Mouse (Mus musculus) lung, embryonic 15.5 days (tissue): ENCODE results near the gene Sgpp2. TPM values are rescaled to one million over a fixed set of nuclear protein-coding genes. Genes with fewer than 3 reads are reported as not detected.

Source experiments
- ATAC-seq: fragments of 200-750 bp; cut with Nextera tagmentation; 2 replicates; pipeline ENCODE4 v1.8.0; 2017; ENCODE audit warnings: moderate number of reproducible peaks, borderline replicate concordance; ENCODE audit not compliant: low FRiP score, low TSS enrichment; ENCODE audit errors: extremely low read depth
- H3K27ac ChIP-seq: fragments of 300-500 bp; sonication (generic); 2 replicates; pipeline ENCODE4 v1.5.1; 2015; ENCODE audit warnings: moderate library complexity, mild to moderate bottlenecking, inconsistent platforms
- H3K27me3 ChIP-seq: fragments of 300-500 bp; sonication (generic); 2 replicates; pipeline ENCODE4 v1.6.1; 2015; ENCODE audit warnings: inconsistent platforms
- H3K36me3 ChIP-seq: fragments of 300-500 bp; sonication (generic); 2 replicates; pipeline ENCODE4 v1.6.1; 2015; ENCODE audit warnings: inconsistent platforms
- H3K4me1 ChIP-seq: fragments of 300-500 bp; sonication (generic); 2 replicates; pipeline ENCODE4 v1.6.1; 2015; ENCODE audit warnings: inconsistent platforms
- H3K4me2 ChIP-seq: fragments of 300-500 bp; sonication (generic); 2 replicates; pipeline ENCODE4 v1.6.1; 2015; ENCODE audit warnings: inconsistent platforms, mild to moderate bottlenecking, moderate library complexity
- H3K4me3 ChIP-seq: fragments of 300-500 bp; sonication (generic); 2 replicates; pipeline ENCODE4 v1.5.1; 2015; ENCODE audit warnings: mild to moderate bottlenecking, inconsistent platforms
- H3K9ac ChIP-seq: fragments of 300-500 bp; sonication (generic); 2 replicates; pipeline ENCODE4 v1.6.1; 2015; ENCODE audit warnings: inconsistent platforms
- H3K9me3 ChIP-seq: fragments of 300-500 bp; sonication (generic); 2 replicates; pipeline ENCODE4 v1.6.1; 2016; ENCODE audit warnings: inconsistent platforms
- WGBS: fragments of 180-500 bp; shearing (Covaris S2); methylation state at CpG from one replicate; pipeline ENCODE4 v1.1.7; 2015; 5-methylcytosine and 5-hydroxymethylcytosine counted together
- polyA plus RNA-seq: library from polyadenylated mRNA; unstranded; fragments of >200 nt; fragmentation: Nextera tagmentation; extraction: Ambion mirVana; gene quantifications from 2 replicates; pipeline ENCODE4 v1.2.1, GENCODE M21; 2015

Sgpp2 gene
- polyA plus RNA-seq, 1 experiment from 2014 or later = 1.1 TPM

DNA sequence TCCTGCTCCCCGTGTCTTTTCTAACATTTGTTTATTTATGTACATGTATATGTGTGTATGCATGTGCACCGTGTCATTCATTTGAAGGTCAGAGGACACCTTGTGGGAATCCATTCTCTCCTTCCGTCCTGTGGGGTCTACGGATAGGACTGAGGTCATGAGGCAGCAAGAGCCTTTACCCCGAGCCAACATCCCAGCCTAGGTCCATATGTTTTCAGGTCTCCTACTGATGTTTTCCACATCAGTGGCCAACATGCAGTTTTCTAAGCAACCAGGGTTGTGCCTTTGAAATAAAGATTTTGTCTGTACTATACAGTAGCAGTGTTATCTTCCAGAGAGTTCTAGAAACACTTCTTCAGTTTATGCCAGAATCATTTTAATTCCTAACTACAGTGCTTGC is 63.7 kb downstream of the Sgpp2 start:
- no peak overlapping the region for H3K4me3 ChIP-seq
- WGBS = 74% methylated on average over 5 of the region's 5 CpGs

DNA sequence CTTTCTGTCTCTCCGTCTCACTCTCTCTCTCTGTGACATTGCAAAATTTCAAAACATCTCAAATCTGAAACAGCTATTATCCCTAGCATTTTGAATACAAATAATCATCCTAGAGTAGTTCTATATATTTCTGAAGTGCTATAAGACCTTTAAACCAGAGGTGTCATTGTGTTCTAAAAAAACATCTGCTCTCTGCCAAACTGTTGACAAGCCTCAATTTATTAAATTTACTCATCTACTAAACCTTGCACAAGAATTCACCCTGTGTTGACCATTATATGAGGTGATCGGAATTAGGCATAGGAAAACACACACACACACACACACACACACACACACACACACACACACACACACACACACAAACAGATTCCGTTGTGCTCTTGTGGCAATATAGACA is 64.9 kb downstream of the Sgpp2 start:
- Histone ChIP-seq H3K27me3 (no peaks in the 10 kb centered on the region), H3K27ac (0 out of 2 replicates have a peak overlapping the region, but pooled peaks have one; percentile 3), H3K4me3 (no peak overlapping the region), H3K4me1 (peaks cover 17% of the 10 kb centered on the region), H3K4me2 (no peak overlapping the region), H3K9me3 (no peaks in the 10 kb centered on the region), H3K36me3 (no peaks in the 10 kb centered on the region), H3K9ac (no peak overlapping the region)
- 55% methylated on average over 3 of the region's 3 CpGs for WGBS
- peak; percentile 60 for ATAC-seq

More for the DNA sequence above, 63.7 kb downstream of the Sgpp2 start:
- H3K27me3 ChIP-seq = no peaks in the 10 kb centered on the region
- no peak overlapping the region for H3K27ac ChIP-seq
- H3K4me2 ChIP-seq = no peak overlapping the region
- H3K36me3 ChIP-seq = no peaks in the 10 kb centered on the region
- ATAC-seq = no peak
- no peaks in the 10 kb centered on the region for H3K9me3 ChIP-seq
- no peak overlapping the region for H3K9ac ChIP-seq
- peaks cover 23% of the 10 kb centered on the region for H3K4me1 ChIP-seq

DNA sequence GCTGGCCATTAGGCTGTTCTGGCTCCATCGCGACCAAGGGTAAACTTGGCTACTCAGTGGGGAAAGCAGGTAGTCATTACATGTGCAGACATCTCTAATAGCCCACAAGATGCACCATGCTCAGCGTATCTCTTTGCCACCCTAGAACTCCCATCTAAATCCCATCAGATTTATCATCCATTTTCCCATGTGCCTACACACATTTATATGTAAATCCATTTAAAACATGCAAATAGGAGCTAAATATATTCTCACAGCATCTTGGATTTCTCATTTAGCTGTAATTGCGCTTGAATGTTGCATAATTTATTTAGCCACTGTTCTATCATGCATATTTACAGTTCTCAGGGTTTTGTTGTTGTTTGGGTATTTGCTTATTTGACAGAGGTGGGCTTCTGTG is 70.8 kb downstream of the Sgpp2 start:
- no peak for ATAC-seq
- Histone ChIP-seq H3K4me3 (no peak overlapping the region), H3K9me3 (no peaks in the 10 kb centered on the region), H3K4me2 (no peak overlapping the region), H3K27ac (no peak overlapping the region), H3K4me1 (no peaks in the 10 kb centered on the region), H3K27me3 (no peaks in the 10 kb centered on the region), H3K9ac (no peak overlapping the region), H3K36me3 (no peaks in the 10 kb centered on the region)
- WGBS = 92% methylated on average over 4 of the region's 4 CpGs

- Histone ChIP-seq H3K9ac (no peak overlapping the region), H3K27me3 (no peaks in the 10 kb centered on the region), H3K4me2 (no peak overlapping the region), H3K9me3 (no peaks in the 10 kb centered on the region), H3K36me3 (no peaks in the 10 kb centered on the region), H3K27ac (no peak overlapping the region), H3K4me3 (no peak overlapping the region), H3K4me1 (no peaks in the 10 kb centered on the region)
- no peak for ATAC-seq
- WGBS = 70% methylated on average over 4 of the region's 4 CpGs
Measured at GRCm38 (mm10) chr1:78387854-78388253, 77.7 kb downstream of the Sgpp2 start.

DNA sequence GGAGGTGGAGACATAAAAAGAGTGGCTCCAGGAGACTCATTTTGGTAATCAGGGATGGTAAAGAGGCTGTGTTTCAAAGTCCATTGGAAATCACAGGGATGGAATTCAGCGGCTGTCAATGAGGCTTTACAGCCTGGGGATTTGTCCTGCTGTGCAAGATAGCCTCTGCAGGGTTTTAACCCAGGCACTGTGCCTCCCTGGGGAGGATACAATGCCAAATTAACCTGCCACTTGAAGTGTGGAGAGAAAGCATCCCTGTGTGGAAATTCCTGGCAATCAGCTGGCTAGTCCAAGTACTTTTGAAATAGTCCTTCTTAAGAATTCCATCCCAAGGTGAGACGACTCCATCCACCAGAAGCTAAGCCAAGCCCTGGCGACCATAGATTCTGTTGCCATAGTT is 78.7 kb downstream of the Sgpp2 start:
- Histone ChIP-seq H3K36me3 (no peaks in the 10 kb centered on the region), H3K9me3 (no peaks in the 10 kb centered on the region), H3K9ac (no peak overlapping the region), H3K4me3 (no peak overlapping the region), H3K27ac (no peak overlapping the region), H3K4me2 (no peak overlapping the region), H3K27me3 (no peaks in the 10 kb centered on the region), H3K4me1 (no peaks in the 10 kb centered on the region)
- ATAC-seq = no peak
- 18% methylated on average over 3 of the region's 3 CpGs for WGBS

DNA sequence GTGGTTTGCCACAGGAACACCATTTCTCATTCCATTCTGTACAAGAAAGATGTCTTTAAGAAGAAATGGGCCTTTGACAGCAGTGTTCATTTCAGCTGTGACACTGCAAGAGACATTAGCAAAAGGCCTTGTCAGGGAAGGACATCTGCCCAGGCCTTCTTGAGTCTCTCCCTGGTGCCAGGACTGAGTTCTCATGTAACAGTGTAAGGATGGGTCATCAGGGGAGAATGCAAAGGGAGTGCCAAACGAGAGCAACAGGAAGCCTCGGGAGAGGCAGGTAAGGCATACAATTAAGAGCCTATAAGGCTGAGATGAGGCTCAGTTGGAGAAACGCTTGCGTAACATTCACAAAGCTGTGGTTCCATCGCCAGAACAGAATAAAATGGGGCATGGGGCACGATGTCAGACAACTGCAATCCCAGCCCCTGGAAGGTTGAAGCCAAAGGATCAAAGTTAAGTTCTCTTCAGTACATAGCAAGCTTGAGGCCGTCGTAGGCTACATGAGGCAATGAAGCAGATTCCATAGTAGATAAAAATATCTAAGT is 85.1 kb downstream of the Sgpp2 start:
- no peak overlapping the region for H3K9ac ChIP-seq
- H3K4me2 ChIP-seq = no peak overlapping the region
- H3K27ac ChIP-seq = no peak overlapping the region
- no peaks in the 10 kb centered on the region for H3K9me3 ChIP-seq
- no peak for ATAC-seq
- peaks cover 7% of the 10 kb centered on the region; the same call in 1 of the 2 replicates for H3K4me1 ChIP-seq
- 63% methylated on average over 8 of the region's 8 CpGs for WGBS
- no peaks in the 10 kb centered on the region for H3K36me3 ChIP-seq
- no peaks in the 10 kb centered on the region for H3K27me3 ChIP-seq
- no peak overlapping the region for H3K4me3 ChIP-seq

DNA sequence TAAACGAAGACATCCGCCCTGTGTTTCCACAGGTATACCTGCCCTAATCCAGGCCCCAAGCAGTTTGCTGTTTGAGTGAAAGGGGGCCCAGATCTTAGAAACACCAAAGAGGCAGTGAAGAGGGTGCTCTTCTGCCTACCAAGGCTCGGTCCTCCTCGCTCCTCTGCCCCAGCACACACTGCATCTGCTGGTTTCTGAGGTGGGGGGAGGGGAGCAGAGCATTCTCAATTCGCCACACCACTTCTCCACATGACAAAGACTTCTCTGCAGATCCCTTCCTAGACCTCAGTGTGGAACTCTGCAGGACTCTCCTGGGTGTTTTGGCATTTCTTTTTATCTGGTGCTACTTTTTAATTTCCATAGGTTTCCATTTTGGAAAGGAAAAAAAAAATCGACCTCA is 85.6 kb downstream of the Sgpp2 start:
- no peak for ATAC-seq

DNA sequence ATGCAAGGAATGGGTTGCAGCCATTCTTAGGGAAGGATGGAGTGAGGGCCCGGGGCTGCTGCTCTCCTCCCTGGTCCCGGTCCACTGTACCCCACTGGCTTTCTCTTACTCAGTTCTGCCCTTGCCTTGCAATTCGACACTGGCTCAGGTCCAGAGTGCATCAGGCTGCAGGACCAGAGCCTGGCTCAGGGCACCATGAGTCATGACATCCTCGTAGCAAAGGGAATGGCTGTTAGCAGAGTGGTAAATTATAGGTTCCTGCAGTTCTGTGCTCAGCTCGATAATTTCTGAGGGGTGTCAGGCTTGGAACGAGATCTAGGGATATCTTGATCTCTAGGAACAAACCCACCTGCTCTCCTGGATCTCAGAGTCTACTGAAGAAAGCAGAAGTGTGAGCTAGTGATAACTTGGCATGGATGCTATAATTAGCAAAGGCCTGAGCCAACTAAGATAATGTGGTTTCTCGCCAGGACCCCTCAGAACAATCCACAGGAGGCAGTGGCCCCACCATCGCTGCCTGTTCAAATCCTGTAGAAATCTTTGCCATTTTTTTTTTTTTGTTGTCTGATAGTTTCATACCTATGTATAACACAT is 86.3 kb downstream of the Sgpp2 start:
- Histone ChIP-seq H3K4me3 (no peak overlapping the region), H3K9ac (no peak overlapping the region), H3K4me2 (no peak overlapping the region), H3K27me3 (no peaks in the 10 kb centered on the region), H3K27ac (no peak overlapping the region), H3K9me3 (no peaks in the 10 kb centered on the region), H3K36me3 (no peaks in the 10 kb centered on the region), H3K4me1 (peaks cover 7% of the 10 kb centered on the region; the same call in 1 of the 2 replicates)
- no peak for ATAC-seq
- 44% methylated on average over 8 of the region's 8 CpGs for WGBS

More for the DNA sequence above, 85.6 kb downstream of the Sgpp2 start:
- Histone ChIP-seq H3K36me3 (no peaks in the 10 kb centered on the region), H3K27me3 (no peaks in the 10 kb centered on the region), H3K4me3 (no peak overlapping the region), H3K9me3 (no peaks in the 10 kb centered on the region), H3K27ac (no peak overlapping the region), H3K4me1 (peaks cover 7% of the 10 kb centered on the region; the same call in 1 of the 2 replicates), H3K9ac (no peak overlapping the region), H3K4me2 (no peak overlapping the region)
- 37% methylated on average over 6 of the region's 6 CpGs for WGBS

GRCm38 (mm10) chr1:78399755-78400154 is 89.6 kb downstream of the Sgpp2 start:
- Histone ChIP-seq H3K4me1 (peaks cover 7% of the 10 kb centered on the region; the same call in 1 of the 2 replicates), H3K27me3 (no peaks in the 10 kb centered on the region), H3K9ac (no peak overlapping the region), H3K27ac (no peak overlapping the region), H3K36me3 (no peaks in the 10 kb centered on the region), H3K9me3 (no peaks in the 10 kb centered on the region), H3K4me2 (no peak overlapping the region), H3K4me3 (no peak overlapping the region)
- no peak for ATAC-seq
- WGBS = 64% methylated on average over 3 of the region's 3 CpGs

DNA sequence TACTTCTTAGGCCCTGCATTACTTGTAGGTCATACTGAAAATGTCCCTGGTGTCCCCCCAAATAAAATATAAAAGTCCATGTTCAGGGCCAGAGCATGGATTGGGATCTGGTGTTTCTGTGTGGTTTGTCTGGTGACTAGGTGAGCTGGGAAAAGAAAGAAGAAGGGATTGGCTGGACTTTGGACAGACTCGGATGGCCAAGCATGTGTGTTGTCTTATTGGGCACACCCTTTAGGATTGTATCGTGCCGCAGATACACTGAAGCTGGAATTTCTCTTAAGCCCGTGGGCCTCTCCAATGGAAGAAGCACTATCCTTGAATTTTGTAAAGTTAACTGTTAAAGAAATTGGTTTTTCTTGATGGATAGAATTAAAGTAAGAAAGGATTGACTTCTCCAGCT is 91.3 kb downstream of the Sgpp2 start:
- H3K27ac ChIP-seq = no peak overlapping the region
- no peaks in the 10 kb centered on the region for H3K27me3 ChIP-seq
- no peaks in the 10 kb centered on the region for H3K4me1 ChIP-seq
- no peaks in the 10 kb centered on the region for H3K9me3 ChIP-seq
- no peak overlapping the region for H3K4me3 ChIP-seq
- no peaks in the 10 kb centered on the region for H3K36me3 ChIP-seq
- WGBS = 86% methylated on average over 4 of the region's 4 CpGs
- no peak overlapping the region for H3K4me2 ChIP-seq
- ATAC-seq = no peak
- H3K9ac ChIP-seq = no peak overlapping the region

GRCm38 (mm10) chr1:78409396-78409795 is 99.3 kb downstream of the Sgpp2 start:
- Histone ChIP-seq H3K9ac (no peak overlapping the region), H3K9me3 (no peaks in the 10 kb centered on the region), H3K4me3 (no peak overlapping the region), H3K4me1 (no peaks in the 10 kb centered on the region), H3K4me2 (no peak overlapping the region), H3K36me3 (no peaks in the 10 kb centered on the region), H3K27ac (no peak overlapping the region), H3K27me3 (no peaks in the 10 kb centered on the region)
- no peak for ATAC-seq
- WGBS = 86% methylated on average over 2 of the region's 2 CpGs

DNA sequence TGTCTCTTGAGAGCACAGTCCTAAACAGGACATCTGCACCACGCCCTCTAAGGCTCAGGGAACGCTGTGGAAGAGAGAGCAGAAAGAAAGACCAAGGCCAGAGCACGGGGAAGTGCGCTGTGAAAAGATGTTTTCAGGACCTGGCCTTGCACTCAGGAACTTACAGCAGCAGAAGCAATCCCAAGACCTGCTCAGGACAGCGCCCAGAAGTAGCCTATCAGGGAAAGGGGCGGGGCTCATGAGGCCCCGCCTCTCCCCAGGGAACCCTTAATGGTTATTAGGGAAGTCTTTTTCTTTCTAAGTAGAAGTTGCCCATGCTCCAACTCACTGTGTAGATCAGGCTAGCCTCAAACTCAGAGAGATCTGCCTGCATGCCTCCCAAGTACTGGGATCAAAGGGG is 102.5 kb downstream of the Sgpp2 start:
- Histone ChIP-seq H3K27ac (no peak overlapping the region), H3K9me3 (no peaks in the 10 kb centered on the region), H3K9ac (no peak overlapping the region), H3K4me3 (no peak overlapping the region), H3K4me2 (no peak overlapping the region), H3K27me3 (no peaks in the 10 kb centered on the region), H3K36me3 (no peaks in the 10 kb centered on the region), H3K4me1 (no peaks in the 10 kb centered on the region)
- no peak for ATAC-seq
- 19% methylated on average over 7 of the region's 7 CpGs for WGBS
